Mouse (Mus musculus): ENCODE measurements at regions not wholly inside any gene's neighbourhood (a gene's known extent, or its start where the extent isn't known, plus 50 kb on each side); places are given as distances from the start of the nearest gene placed in this dataset.

DNA sequence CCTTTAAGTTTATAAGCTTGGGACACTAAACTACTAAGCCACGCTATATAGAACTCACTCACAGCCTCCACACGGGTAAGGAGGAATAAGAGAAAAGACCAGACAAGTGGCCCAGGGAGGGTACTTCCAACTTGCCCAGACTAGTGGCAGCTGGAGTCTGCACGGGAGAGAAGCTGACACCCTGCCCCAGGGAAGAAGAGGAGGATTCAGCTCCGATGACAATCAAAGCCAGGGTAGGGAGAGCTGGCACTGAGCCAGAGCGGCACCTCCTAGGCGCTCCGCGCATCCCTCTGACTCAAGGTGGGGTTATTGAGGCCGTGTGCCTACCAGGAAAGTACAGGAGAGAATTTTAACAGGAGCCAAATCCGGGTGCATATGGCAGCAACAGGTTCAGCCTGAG, 185.4 kb downstream of the Gm826 start:
- TF ChIP-seq CTCF (IDR thresholded peaks at IDR 0.05 in 2 of 3, conservative IDR thresholded peaks at IDR 0.05 in 1 of 3; ENCODE audit: control insufficient read depth in 1 of 3, insufficient read depth in 1 of 3, low read depth in 2 of 3, low read length in 3 of 3, poor library complexity in 1 of 3, severe bottlenecking in 1 of 3) (no peak), MAX (IDR thresholded peaks at IDR 0.05; ENCODE audit: low read length) (no peak)

Data from MEL (cell line).